Mouse (Mus musculus): Measurements from ENCODE around the gene Psen1.
A peak's percentile ranks its signal among the peaks of the same experiment; 100 is the strongest.

The Psen1 gene

DNA sequence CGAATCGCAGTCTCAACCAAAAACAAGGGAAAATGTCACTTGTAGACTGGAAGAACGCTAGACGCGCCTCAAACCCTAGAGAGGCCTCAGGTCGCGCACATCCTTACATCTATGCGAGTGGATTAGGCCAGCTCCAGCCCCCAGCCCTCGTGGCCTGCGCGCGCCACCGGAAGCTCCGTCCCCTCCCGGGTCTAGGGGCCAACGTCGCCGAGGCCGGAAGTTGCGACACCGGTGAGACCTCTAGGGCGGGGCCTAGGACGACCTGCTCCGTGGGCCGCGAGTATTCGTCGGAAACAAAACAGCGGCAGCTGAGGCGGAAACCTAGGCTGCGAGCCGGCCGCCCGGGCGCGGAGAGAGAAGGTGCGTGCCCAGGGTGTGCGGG, at the start of gene Psen1:
Psen1 (plus strand) TSS at position 219 of the 382 bp plus-strand sequence.
- DNase-seq (ENCODE audit: low read depth): peak; percentile 97

DNA sequence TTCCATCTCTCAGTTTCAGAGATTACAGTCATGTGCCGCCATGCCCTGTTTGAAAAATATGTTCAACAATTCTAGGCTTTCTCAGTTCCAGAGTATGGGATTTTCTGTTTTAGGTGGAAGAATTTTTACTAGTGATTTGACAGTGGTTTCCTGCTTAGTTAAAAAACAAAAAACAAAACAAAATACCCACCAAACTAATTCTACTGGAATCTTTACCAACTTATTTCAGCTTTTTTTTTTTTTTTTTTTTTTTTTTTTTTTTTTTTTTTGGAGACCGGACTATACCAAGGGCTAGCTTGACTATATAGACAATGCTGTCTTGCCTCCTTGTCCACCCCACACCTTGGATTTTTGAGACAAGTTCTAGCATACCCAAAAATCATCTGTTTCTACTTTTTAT, 46.7 kb upstream of the Psen1 start:
- DNase-seq (ENCODE audit: low read depth): no peak

DNA sequence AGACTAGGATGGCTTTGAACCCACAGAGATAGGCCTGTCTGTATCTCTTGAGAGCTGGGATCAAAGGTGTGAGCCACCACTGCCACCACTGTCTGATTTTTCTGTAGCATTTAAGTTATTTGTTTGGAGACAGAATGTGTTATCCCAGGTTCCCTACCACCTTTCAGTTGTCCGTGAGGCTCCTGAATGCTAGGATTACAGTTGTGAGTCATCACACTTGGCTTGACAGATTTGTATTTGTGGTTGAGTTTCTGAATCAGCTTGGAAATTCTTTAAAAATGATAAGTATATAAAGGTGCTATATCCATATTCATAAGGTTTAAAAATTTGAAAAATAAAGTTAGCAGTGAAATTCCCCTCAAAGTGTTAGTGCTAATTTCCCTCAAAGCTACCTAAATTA, 44.8 kb upstream of the Psen1 start:
- DNase-seq (ENCODE audit: low read depth): no peak

DNA sequence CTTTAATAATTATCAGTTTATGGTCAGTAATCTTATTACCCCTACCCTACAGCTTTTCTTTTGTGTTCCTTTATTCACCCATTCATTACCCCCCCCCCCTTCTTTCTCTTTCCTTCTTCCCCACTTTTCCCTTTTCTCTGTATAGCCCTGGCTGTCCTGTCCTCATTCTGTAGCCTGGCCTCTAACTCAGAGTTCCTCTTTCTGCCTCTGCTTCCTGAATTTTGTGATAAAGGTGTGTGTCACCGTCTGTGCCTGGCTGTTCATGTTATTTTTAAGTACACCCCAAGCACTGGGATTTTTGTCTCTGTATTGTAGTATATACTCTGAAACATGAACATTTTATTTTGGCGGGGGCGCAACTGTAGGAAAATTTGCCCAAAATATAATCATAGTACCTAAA, 37.6 kb upstream of the Psen1 start:
- no peak for DNase-seq (ENCODE audit: low read depth)

DNA sequence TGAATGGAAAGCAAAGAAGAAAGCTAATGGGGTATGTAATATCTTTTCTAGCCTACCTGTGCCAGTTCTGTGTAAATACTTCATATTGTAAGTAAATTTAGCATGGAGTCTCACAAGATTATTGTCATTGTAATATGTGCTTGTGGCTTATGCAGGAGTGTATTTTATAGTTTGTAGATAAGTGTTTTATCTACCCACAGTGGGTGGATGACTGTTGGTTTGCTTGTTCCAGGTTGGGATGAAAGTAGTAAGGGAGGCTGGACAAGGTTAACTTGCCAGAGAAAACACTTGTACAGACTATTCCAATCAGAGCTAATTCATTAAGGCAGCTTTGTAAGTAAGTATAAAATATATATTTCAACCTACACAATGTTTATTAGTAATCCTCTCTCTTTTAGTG, 36.5 kb upstream of the Psen1 start:
- DNase-seq (ENCODE audit: low read depth): no peak

DNA sequence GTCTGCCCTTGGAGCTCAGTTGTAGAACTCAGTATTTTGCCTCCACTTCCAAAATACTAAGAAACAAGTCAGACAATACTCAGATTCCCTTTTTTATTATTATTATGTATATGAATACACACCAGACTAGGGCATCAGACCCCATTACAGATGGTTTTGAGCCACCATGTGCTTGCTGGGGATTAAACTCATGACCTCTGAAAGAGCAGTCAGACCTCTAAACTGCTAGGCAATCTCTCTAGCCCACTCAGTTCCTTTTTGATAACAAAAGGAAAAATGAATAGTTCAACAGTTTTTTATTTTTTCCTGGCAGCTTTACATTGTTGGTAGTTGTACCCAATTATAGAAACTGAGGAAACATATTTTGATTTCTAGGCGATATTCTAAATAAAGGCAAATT, 2.5 kb upstream of the Psen1 start:
- DNase-seq (ENCODE audit: low read depth): no peak

DNA sequence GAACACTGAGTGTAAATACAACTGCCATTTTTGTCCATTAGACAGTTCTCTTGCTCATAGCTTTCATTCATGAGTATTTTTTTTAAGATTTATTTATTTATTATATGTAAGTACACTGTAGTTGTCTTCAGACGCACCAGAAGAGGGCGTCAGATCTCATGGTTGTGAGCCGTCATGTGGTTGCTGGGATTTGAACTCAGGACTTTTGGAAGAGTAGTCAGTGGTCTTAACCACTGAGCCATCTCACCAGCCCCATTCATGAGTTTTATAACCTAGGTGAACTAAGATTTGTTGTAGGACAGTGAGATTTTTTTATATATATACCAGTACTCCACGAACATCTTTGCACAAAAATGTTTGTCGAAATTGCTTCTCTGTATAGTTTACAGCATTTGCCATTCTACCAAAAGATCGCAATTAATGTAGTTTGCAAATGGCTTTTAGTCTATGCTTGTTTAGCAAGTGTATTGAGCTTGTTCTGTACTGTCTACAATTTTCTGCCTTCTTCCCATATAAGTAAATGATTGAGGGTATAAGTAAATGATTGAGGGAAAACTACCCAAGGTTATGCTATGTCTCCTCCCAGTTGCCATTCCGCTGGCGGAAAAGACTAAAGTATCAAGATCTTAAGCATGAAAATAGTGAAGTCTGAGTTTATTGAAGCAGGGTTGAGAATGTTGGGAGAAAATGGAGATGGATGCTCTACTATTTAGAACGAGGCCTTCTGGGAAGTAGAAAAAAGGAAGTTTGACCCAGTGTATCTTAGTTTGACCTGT, 1.2 kb upstream of the Psen1 start:
- peak; percentile 23 for DNase-seq (ENCODE audit: low read depth)

DNA sequence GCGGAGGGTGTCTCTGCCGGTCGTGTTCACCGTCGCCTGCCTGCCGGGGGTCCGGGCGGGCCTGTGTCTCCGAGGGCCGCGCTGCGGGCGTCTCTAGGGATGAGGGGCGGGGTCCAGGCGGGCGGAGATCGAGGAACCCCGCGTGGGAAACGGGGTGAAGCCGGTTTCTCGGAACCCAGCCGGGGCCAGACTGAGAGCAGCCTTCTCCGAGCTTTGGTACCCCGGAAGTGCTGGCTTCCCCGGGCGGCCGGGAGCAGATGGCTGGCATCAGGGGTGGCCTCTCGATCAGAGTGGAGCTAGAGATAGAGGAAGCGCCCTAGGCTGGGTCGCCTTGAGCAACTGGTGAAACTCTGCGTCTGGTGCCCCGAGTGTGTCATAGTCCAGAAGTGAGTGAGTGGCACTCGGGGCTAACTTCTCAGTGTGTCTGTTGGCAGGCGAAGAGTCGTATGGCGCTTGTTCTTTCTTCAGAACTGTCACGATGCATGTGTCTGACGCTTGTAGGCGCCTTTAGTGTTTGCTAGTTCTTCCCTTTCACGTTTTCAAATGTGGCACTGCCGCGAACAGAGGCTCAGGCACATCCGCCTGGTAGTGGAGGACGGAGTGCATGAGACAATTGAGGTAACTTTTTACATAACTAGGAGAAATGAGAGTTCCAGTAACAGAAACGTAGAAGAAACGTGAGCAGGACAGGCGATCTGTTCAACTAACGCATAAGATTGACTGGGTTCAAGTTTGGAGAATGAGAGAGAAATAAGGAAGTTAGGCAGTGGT, 549 bp downstream of the Psen1 start:
- DNase-seq (ENCODE audit: low read depth): peak; percentile 79

DNA sequence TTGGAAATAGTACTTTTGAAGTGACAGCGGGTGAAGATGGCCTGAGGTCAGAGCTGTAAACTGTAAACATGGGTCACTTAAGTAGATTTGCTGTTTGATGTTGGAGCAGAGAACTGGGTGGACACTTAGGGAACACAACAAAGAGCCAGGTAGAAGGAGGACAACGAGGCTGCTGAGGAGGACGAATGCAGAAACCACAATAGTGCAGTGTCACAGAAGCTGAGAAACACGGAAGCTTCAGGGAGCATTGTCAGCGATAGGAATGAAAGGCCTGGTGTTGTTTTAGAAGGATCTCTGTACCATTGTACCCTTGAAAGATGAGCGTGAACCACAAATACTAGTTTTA, 1.1 kb downstream of the Psen1 start:
- peak; percentile 72 for DNase-seq (ENCODE audit: low read depth)

DNA sequence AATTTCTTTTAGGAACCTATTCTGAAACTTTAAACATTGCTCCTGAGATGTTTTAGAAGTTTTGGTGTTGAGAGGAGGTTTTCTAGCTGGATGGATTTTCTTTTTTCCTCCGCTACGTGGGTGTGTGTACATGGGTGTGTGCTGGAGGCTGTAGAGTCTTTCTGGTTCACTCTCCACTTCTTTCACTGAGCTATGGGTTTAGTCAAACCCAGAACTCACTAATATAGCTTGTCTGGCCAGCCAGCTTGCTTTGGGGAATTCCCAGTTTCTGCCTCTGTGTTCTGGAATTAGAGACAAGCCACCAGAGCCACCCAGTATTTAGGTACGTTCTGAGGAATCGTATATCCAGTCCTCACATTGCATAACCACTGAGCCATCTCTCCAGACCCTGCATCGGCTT, 6.1 kb downstream of the Psen1 start:
- no peak for DNase-seq (ENCODE audit: low read depth)

DNA sequence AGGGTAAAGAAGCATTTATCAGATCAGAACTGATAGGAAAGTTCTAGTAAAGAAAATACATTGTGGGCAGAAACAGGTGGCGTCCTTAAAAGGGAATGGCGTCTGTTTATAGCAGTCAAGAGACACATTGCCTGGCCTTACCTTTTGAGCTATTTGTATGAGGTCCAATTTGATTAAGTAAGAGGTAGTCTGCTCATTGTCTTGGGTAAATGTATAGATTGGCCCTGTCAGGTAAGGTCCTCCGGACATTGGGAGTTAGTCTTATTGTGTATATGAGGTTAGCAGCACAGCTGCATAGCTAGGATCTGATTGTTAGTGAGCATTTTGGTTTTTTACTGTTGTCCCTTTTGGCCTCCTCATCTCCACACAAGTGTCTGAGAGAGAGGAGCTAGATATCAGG, 6.7 kb downstream of the Psen1 start:
- DNase-seq (ENCODE audit: low read depth): no peak

DNA sequence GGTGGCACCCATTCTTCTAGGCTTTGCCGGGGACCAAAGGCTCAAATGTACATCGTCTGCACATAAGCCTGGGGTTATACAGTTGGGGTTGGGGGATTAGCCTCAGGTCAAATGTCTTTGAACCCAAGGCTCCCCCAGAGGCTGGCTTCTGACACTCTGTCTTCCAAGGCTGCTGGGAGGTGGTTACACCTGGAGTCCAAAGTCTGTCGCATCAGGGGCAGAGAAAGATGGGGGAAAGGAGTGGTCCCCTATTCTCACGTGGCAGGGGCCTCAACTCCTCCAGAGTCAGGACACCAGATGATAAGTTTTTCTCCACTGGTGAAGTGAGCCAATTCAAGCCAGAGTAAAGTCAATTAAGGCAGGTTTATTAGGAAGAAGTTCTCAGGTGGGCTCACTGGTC, 10.7 kb downstream of the Psen1 start:
- DNase-seq (ENCODE audit: low read depth): no peak

DNA sequence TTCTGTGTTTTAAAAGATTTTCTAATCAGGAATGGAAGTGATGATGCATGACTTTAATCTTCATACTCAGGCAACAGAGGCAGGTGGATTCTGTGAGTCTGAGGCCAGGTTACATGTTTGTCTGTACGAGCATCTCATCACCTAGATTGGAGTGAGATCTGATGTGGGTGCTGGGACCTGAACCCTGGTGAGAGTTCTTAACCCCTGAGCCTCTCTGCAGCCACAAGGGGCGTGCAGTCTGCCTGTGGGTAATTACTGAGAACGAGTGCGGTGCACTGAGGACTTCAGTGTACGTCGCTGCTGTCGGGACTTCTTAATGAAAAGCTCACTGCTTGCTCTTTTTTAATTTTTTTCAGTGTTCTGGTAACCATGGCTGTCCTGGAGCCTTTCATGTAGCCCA, 13.7 kb downstream of the Psen1 start:
- DNase-seq (ENCODE audit: low read depth): no peak

DNA sequence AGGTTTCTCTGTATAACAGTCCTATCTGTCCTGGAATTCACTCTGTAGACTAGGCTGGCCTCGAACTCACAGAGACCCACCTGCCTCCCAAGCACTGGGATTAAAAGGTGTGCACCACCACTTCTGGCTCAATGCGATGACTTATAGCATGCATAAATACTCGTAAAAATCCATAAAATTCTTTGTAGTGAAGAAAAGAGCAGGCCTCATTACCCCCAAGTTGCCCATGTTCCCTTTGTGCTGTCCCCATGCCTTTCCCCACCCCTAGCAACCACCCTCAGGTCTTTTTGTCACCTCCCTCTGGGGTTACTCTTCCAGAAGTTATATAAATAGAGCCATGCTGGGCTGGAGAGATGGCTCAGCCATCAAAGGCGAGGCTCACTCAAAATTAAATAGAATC, 14.8 kb downstream of the Psen1 start:
- no peak for DNase-seq (ENCODE audit: low read depth)

DNA sequence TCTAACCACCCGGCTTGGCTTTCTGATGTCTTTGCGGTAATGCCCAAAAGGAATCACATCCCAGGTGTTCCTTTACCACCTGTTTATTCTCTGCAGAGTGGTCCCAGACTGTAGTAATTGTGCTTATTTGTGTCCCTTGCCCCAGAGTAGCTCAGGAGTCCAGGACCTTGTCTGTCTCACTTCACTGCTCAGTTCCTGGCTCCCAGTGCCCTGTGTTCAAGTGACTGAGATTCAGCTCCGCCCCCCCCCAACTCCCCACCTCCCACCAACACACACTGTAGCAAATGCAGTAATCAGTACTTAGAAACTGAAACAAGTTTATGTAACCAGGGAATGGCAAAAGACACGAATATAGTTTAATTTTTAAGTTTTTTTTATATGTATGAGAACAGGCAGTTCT, 19.0 kb downstream of the Psen1 start:
- DNase-seq (ENCODE audit: low read depth): no peak

DNA sequence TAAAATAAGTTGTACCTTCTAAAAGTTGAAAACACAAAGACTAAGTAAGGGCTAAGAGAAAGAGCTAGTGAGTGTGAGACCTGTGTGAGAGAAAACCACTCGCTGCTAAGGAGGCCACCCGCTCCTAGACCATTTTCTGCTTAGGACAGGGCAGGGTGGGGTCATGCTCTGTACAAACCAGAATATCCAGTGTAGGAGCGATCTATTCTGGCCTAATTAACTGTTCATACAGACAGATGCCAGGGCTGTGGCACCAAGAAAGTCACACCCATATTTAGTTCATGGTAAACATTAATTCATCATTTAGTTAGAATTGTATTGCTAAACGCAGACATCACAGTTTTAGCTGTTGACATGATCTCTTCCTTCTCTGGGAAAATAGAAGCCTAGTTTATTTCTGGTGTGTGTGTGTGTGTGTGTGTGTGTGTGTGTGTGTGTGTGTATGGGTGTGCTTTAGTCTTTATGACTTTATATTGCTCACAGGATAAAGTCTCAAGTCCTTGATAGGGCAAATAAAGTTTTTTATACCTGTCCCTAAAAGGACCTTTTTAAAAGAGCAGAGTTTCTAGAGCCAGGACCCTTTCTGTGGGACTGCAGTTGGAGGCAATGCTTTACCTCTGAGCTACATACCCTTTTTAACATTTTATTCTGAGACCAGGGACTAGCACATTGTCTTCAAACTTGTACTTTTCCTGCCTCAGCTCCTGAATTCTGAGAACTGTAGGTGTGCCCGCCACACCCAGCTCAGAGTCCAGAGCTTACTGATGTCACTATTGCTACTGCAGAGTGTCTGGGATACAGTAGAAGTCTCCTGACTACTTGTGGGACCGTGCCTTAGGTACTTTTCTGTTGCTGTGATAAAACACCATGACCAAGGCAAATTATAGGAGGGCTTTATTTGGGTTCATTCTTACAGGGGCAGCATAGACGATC, 20.5 kb downstream of the Psen1 start:
- DNase-seq (ENCODE audit: low read depth): no peak

DNA sequence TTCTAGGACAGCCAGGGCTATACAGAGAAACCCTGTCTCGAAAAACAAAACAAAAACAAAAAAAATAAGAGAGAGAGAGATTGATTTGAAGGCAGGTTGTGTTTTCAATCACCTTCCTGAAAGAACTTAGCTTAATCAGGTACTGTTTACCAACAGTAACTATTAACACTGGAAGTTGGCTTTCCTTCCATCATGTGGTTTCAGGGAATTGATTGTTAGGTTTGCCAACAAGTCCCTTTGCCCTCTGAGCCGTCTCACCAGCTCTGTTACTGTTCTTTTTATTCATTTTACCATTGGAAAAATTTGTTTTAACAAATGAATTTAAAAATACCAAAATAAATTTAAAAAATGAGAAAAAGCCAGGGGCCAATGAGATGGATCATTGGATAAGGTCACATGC, 22.0 kb downstream of the Psen1 start:
- DNase-seq (ENCODE audit: low read depth): no peak

DNA sequence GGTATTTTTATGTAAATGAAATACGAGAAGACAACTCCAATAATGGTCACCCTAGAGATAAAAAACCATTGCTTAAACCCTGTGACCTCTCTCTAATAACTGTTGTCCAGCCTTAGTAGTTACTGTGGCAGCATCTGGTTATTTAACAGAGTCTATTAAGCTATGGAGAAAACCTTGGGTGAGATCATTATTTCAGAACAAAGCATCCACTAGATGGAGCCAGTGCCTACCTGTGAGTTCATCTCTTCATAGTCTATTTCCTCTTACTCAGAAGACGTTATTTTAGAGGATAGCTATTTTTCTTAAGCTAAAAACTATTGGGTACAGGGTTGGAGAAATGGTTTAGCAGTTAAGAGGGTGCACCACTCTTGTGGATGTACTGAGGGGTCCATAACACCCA, 25.8 kb downstream of the Psen1 start:
- peak; percentile 73 for DNase-seq (ENCODE audit: low read depth)

DNA sequence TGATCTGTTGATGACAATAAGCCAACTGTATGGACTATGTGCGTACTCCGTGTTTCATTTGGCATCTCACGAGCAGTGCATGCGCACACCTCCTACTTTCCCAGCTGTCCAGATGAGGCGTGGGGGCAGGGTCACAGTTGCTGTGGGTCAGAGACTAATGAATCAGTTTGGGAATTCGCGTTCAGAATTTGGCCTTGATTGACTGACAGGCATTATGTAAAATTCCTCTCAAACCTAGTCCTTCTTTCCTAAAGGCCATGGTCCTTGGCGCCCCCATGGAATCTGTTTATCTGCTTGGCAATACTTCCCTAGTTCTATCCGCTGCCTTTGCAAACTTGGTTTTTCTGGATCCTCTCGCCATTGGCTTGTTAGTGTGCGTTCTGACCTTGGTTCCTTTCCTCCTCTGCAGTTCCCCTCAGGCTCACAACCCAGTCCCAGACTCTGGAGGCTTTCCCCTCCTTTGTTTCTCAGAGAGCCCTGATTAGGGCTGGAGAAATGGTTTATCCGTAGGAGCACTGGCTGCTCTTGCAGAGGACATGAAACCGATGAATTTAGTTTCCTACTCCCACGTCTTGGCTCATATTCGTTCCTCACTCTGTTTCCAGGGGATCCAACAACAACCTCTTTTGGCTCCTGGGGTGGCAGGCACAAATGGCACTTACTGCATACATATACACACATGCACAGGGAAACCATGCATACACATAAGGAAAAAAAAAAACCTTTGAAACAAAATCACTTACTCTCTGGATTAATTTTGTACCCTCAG, 28.6 kb downstream of the Psen1 start:
- no peak for DNase-seq (ENCODE audit: low read depth)

DNA sequence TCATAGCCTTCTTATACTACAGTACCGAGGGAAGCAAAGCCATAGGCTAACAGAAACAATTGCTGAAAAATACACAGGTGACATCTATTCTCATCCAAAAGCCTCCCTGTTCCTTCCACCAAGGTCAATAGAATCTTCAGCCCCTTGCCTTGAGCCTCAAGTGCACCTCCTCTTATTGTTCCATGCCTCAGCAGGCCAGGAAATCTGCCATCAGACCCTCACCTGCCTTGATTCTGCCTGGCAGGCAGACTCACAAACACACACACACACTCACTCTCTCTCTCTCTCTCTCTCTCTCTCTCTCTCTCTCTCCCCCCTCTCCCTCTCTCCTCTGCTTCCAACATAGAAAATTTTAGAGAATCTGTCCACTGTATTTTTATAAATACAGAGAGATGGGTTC, 31.5 kb downstream of the Psen1 start:
- no peak for DNase-seq (ENCODE audit: low read depth)

DNA sequence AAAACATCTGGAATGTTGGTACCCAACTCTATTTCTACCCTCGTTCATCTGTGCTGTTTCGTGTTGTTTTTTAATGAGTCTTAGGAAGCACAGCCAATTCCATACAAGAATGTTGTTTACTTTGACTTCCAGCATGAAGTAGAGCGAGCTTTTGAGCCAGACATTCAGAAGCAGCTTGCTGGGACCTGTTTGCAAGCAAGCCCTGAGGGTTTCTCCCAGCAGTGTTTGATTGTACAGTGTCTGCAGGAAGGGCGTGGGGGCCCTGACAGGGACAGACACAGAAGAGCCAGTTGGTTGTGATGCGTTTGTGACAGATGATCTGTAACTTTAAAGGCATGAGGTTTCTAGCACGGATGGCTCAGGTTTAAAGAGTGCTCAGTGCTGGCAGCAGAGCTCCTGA, 33.3 kb downstream of the Psen1 start:
- DNase-seq (ENCODE audit: low read depth): no peak

DNA sequence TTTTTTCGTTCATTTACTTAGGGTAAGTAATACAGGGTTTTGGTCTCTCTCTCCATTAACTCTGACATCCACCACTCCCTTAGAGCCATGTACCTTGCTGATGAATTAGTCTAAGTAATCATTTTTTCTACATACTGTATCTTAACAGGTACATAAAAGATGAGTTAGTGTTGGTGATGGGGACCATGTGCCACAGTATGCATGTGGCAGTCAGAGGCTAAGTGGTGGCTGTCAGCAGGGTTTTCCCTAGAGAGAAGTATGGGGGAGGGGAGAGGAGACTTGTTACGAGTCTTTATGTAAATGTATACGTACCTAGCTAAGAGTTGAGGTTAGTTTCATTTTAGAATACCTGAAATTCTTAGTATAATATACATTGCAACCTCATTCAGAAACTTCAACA, 35.1 kb downstream of the Psen1 start:
- peak; percentile 34 for DNase-seq (ENCODE audit: low read depth)

Measured in induced T-regulatory cell, adult 2 months (primary cell).